Mouse (Mus musculus) forebrain, embryonic 10.5 days (tissue): ENCODE data around the gene Bad. TPM values are rescaled to one million over a fixed set of nuclear protein-coding genes. Genes with fewer than 3 reads are reported as not detected.
"Not testable (repeated sequence)": the region's sequence is repeated elsewhere in the genome, so short reads cannot be mapped to it uniquely, and the experiment has no call there.

Experiments
- DNase-seq: peaks from one replicate; pipeline ENCODE4 v3.0.0-alpha.2; 2017; ENCODE audit warnings: low spot score; ENCODE audit errors: extremely low spot score
- H3K27ac ChIP-seq: fragments of 300-500 bp; sonication (generic); 2 replicates; pipeline ENCODE4 v1.5.1; 2016; ENCODE audit warnings: mild to moderate bottlenecking
- H3K27me3 ChIP-seq: fragments of 300-500 bp; sonication (generic); 2 replicates; pipeline ENCODE4 v1.6.1; 2016; ENCODE audit warnings: mild to moderate bottlenecking; ENCODE audit not compliant: poor library complexity, severe bottlenecking
- H3K36me3 ChIP-seq: fragments of 300-500 bp; sonication (generic); replicated peaks from 2 replicates; pipeline ENCODE4 v1.6.1; 2016; ENCODE audit warnings: mild to moderate bottlenecking, moderate library complexity
- H3K4me1 ChIP-seq: fragments of 300-500 bp; sonication (generic); 2 replicates; pipeline ENCODE4 v1.6.1; 2016
- H3K4me3 ChIP-seq: fragments of 300-500 bp; sonication (generic); 2 replicates; pipeline ENCODE4 v1.5.1; 2016; ENCODE audit warnings: mild to moderate bottlenecking, moderate library complexity
- H3K9me3 ChIP-seq: fragments of 300-500 bp; sonication (generic); 2 replicates; pipeline ENCODE4 v1.6.1; 2016; ENCODE audit warnings: mild to moderate bottlenecking, moderate library complexity
- WGBS: fragments of 180-500 bp; shearing (Covaris S2); methylation state at CpG from one replicate; pipeline ENCODE4 v1.1.7; 2016; 5-methylcytosine and 5-hydroxymethylcytosine counted together
- polyA plus RNA-seq: library from polyadenylated mRNA; unstranded; fragments of >200 nt; fragmentation: Nextera tagmentation; extraction: Ambion mirVana; gene quantifications from 2 replicates; pipeline ENCODE4 v1.2.1, GENCODE M21; 2016

Bad gene
- polyA plus RNA-seq, 1 experiment from 2014 or later: 55.9 TPM

DNA sequence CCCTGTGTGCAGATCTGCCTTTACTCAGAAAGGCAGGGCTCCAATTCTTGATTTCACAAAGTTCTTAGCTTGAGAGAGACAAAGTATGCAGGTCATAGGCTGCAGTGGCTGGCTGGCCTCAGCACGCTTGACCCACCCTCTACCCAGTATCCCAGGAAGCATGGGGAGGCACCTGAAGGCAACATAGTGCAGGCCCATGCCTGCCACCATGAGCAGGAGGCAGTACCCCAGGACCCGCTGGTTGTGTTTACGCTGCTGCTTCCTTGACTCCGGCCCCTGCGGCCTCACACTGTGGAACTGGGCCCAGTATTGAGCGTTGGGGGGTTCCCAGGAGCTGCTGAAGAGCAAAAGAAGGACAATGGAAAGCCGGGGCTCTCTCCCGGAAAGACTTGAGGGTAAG, 47.6 kb downstream of the Bad start:
- Histone ChIP-seq H3K36me3 (peaks cover 18% of the 10 kb centered on the region), H3K27me3 (0 out of 2 replicates have a peak, but pooled peaks cover 3% of the 10 kb centered on the region), H3K4me1 (peaks cover 66% of the 10 kb centered on the region), H3K4me3 (0 out of 2 replicates have a peak overlapping the region, but pooled peaks have one; percentile 4), H3K9me3 (no peaks in the 10 kb centered on the region), H3K27ac (no peak overlapping the region)
- 86% methylated on average over 8 of the region's 8 CpGs for WGBS
- DNase-seq: no peak

GRCm38 (mm10) chr19:6990712-6991111, 49.1 kb downstream of the Bad start:
- 89% methylated on average over 6 of the region's 6 CpGs for WGBS

DNA sequence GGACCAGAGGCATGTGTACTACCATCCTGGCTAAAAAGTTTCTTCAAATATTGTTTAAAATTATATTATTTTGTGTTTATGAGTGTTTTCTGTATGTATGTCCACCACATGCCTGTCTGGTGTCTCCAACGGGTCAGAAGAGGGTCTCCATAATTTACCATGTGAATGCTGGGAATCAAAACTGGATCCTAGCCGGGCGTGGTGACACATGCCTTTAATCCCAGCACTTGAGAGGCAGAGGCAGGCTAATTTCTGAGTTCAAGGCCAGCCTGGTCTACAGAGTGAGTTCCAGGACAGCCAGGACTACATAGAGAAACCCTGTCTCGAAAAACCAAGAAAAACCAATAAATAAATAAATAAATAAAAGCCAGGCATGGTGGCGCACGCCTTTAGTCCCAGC, 49.5 kb downstream of the Bad start:
- WGBS: 94% methylated on average over 6 of the region's 6 CpGs
- not testable (repeated sequence) for H3K9me3 ChIP-seq, H3K36me3 ChIP-seq, H3K27ac ChIP-seq, DNase-seq, H3K27me3 ChIP-seq
- peaks cover 73% of the 10 kb centered on the region for H3K4me1 ChIP-seq
- peak overlapping the region; percentile 66; the same call in 1 of the 2 replicates for H3K4me3 ChIP-seq

More at GRCm38 (mm10) chr19:6990712-6991111, 49.1 kb downstream of the Bad start:
- H3K36me3 ChIP-seq: peaks cover 5% of the 10 kb centered on the region
- H3K9me3 ChIP-seq: no peaks in the 10 kb centered on the region
- H3K4me1 ChIP-seq: peaks cover 73% of the 10 kb centered on the region
- H3K27ac ChIP-seq: no peak overlapping the region
- H3K27me3 ChIP-seq: no peaks in the 10 kb centered on the region
- no peak for DNase-seq
- no peak overlapping the region for H3K4me3 ChIP-seq

GRCm38 (mm10) chr19:6992011-6992858, 50.6 kb downstream of the Bad start, which contains the start of gene Dnajc4:
Dnajc4 (minus strand) TSS chr19:6992572.
- Histone ChIP-seq H3K36me3 (0 out of 2 replicates have a peak, but pooled peaks cover 2% of the 10 kb centered on the region), H3K4me1 (peaks cover 73% of the 10 kb centered on the region), H3K9me3 (no peaks in the 10 kb centered on the region), H3K27me3 (no peaks in the 10 kb centered on the region), H3K4me3 (peak within 1 kb of the TSS; percentile 66), H3K27ac (peak within 1 kb of the TSS; percentile 88)
- peak; percentile 98 for DNase-seq
- 2% methylated on average over 37 of the region's 37 CpGs for WGBS

- H3K4me3 ChIP-seq: peak overlapping the region; percentile 66
- no peaks in the 10 kb centered on the region for H3K9me3 ChIP-seq
- no peaks in the 10 kb centered on the region for H3K27me3 ChIP-seq
- 64% methylated on average over 14 of the region's 14 CpGs for WGBS
- peaks cover 66% of the 10 kb centered on the region for H3K4me1 ChIP-seq
- peak overlapping the region; percentile 88 for H3K27ac ChIP-seq
- peaks cover 7% of the 10 kb centered on the region for H3K36me3 ChIP-seq
- no peak for DNase-seq
These were observed 51.5 kb downstream of the Bad start for GRCm38 (mm10) chr19:6993011-6993770.

- H3K27me3 ChIP-seq: no peaks in the 10 kb centered on the region
- H3K9me3 ChIP-seq: no peaks in the 10 kb centered on the region; the same call in 1 of the 2 replicates
- WGBS: 89% methylated on average over 8 of the region's 8 CpGs
- DNase-seq: no peak
- H3K4me3 ChIP-seq: no peak overlapping the region
- H3K36me3 ChIP-seq: peaks cover 15% of the 10 kb centered on the region
- peaks cover 63% of the 10 kb centered on the region for H3K4me1 ChIP-seq
- H3K27ac ChIP-seq: no peak overlapping the region
These were observed 52.3 kb downstream of the Bad start for GRCm38 (mm10) chr19:6994002-6994401.

GRCm38 (mm10) chr19:6994489-6994888, 52.8 kb downstream of the Bad start:
- H3K4me1 ChIP-seq: peaks cover 60% of the 10 kb centered on the region
- H3K27ac ChIP-seq: no peak overlapping the region
- 81% methylated on average over 8 of the region's 8 CpGs for WGBS
- H3K9me3 ChIP-seq: no peaks in the 10 kb centered on the region; the same call in 1 of the 2 replicates
- H3K4me3 ChIP-seq: peak overlapping the region; percentile 69; the same call in 1 of the 2 replicates
- H3K27me3 ChIP-seq: no peaks in the 10 kb centered on the region
- peaks cover 17% of the 10 kb centered on the region for H3K36me3 ChIP-seq
- DNase-seq: no peak

DNA sequence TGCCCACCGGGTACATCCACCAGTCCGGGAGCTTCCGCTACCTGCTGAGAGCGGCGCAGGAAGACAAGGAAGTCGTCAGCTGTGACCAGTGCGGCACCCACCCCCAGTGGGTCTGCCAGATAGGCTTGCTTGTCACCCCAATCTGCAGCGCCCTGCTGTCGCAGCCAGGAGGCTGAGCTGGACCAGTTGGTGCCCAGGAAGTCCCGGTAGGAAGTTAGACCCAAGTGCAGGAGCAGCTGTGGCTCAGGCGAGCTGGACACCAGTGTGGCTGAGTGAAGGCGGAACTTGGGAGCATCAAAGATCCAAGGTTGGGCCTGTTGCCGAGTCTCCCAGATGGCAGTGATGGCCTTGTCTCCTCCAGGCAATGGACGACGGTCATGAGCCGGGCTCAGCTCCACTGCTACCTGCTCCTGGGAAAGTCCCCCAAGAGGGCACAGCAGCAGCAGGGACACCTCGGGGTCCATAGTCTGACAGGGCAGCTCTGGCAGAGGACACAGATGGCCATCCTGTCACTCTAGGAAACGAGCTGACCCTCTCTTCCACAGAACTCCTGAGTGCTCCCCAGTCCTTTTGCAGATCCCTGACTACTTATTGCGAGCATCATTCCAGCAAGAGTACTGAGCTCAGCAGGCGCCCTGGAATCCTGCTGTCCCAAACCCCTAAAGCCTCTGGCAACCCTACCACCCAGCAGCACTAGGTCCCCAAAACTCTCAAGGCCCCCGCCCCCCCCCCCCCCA, 53.8 kb downstream of the Bad start:
- 54% methylated on average over 21 of the region's 21 CpGs for WGBS
- Histone ChIP-seq H3K27me3 (no peaks in the 10 kb centered on the region), H3K27ac (peak overlapping the region; percentile 87), H3K9me3 (no peaks in the 10 kb centered on the region; the same call in 1 of the 2 replicates), H3K4me3 (peak overlapping the region; percentile 69), H3K36me3 (peaks cover 27% of the 10 kb centered on the region), H3K4me1 (peaks cover 60% of the 10 kb centered on the region)
- no peak for DNase-seq

DNA sequence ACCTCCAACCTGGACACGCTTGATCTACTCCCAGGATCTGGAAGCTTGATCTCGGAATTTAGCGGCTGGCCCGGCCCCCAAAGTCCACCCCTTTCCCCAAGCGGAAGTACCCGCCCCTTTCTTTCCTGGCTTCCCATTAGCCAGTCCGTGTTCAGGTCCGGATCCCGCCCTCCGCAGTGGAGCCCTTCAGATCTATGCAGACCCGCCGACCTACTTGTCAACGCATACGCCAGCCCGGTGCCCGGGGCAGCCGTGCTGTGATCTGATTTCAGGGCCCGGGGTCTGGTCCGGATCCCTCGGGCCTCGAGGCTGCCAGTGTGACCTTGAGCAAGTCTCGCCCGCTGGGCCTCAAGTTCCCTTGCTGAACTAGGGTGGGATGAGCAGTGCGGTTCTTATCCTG, 54.3 kb downstream of the Bad start, which contains the start of the genes Nudt22 and Trpt1:
TSS of gene Nudt22 (minus strand) at position 112 of the 400 bp plus-strand sequence.
TSS of gene Trpt1 (plus strand) at position 126 of the 400 bp plus-strand sequence.
- Histone ChIP-seq H3K36me3 (peaks cover 28% of the 10 kb centered on the region), H3K4me1 (peaks cover 60% of the 10 kb centered on the region), H3K27ac (peak within 1 kb of the TSS; percentile 87), H3K9me3 (no peaks in the 10 kb centered on the region; the same call in 1 of the 2 replicates), H3K27me3 (no peaks in the 10 kb centered on the region), H3K4me3 (peak within 1 kb of the TSS; percentile 69)
- under 1% methylated on average over 24 of the region's 24 CpGs for WGBS
- DNase-seq: peak; percentile 90

DNA sequence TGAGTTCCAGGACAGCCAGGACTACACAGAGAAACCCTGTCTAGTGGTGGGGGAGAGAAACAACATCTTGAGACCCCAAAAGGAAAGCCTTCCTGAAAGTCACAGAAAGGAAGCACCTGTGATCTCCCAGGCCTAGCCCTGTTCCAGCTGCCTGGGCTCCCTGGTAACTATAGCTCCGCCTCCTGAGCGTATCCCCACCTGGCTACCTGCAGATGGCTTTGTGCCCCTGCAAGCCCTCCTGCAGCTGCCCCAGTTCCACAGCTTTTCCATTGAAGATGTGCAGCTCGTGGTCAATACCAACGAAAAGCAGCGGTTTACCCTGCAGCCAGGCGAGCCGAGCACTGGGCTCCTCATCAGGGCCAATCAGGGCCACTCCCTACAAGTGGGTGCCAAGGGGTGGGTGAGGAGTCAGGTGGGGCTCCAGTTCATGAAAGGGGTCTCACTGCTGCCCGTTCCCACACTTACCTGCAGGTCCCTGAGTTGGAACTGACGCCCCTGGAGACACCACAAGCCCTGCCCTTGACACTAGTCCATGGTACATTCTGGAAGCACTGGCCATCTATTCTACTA, 56.1 kb downstream of the Bad start:
- Histone ChIP-seq H3K4me1 (peaks cover 46% of the 10 kb centered on the region), H3K27ac (no peak overlapping the region), H3K27me3 (no peaks in the 10 kb centered on the region), H3K36me3 (peaks cover 39% of the 10 kb centered on the region), H3K4me3 (no peak overlapping the region), H3K9me3 (no peaks in the 10 kb centered on the region; the same call in 1 of the 2 replicates)
- no peak for DNase-seq
- WGBS: 77% methylated on average over 9 of the region's 9 CpGs

- no peaks in the 10 kb centered on the region for H3K27me3 ChIP-seq
- no peaks in the 10 kb centered on the region; the same call in 1 of the 2 replicates for H3K9me3 ChIP-seq
- DNase-seq: no peak
- no peak overlapping the region for H3K27ac ChIP-seq
- peaks cover 33% of the 10 kb centered on the region for H3K4me1 ChIP-seq
- no peak overlapping the region for H3K4me3 ChIP-seq
- peaks cover 41% of the 10 kb centered on the region for H3K36me3 ChIP-seq
- 95% methylated on average over 19 of the region's 19 CpGs for WGBS
These were observed 57.9 kb downstream of the Bad start for GRCm38 (mm10) chr19:6999360-7000063.
